In the genomic region with DNA sequence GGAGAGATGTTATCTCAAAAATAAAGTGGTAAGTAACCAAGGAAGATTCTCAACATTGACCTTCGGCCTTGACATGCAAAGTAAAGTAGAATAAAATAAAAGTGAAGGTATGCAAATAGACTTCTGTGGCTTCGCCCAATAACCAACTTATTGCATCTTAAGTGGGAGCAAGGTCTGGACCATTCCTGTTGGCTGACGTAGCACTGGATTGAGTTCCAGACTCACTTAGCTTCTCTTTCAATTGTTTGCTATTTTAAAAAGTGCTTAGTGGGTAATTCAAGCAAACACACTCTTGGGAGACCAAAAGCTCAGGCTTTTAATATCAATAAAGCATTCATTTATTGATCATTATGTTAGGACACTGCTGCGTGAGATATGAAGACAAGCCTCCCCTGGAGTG, we compare ENCODE assay signal across 19 mouse cellular contexts. TPM values are rescaled to one million over a fixed set of nuclear protein-coding genes. Genes with fewer than 3 reads are reported as not detected.
"Had no signal": no experiment of that assay in that cellular context is flagged by ENCODE, and none has a peak within 500 bp of the region (broad histone marks: within the 10 kb centered on the region; RNA-seq: fewer than 3 reads in every experiment).

No protein-coding gene starts in this region.

- H3K27me3 ChIP-seq: liver, embryonic 13.5 days; liver, embryonic 15.5 days; midbrain, embryonic 12.5 days; neural tube, embryonic 13.5 days; neural tube, embryonic 15.5 days had no signal

- DNase-seq: liver; liver, embryonic 13.5 days; liver, postnatal 0 days; midbrain, embryonic 14.5 days; retina, postnatal 1 day; right cerebral cortex, adult 18-20 months; right cerebral cortex, postnatal 25 days; right cerebral cortex, postnatal 4 days; thymus, adult 2 months; thymus, postnatal 25 days; thymus, postnatal 4 days had no signal

- ATAC-seq: midbrain, embryonic 16.5 days had no signal

- H3K4me1 ChIP-seq: midbrain, embryonic 10.5 days; midbrain, embryonic 12.5 days; neural tube, embryonic 13.5 days; neural tube, embryonic 15.5 days had no signal

- H3K4me2 ChIP-seq: liver, embryonic 11.5 days; liver, embryonic 13.5 days; liver, embryonic 15.5 days; midbrain, embryonic 12.5 days; neural tube, embryonic 13.5 days; neural tube, embryonic 15.5 days had no signal

- H3K4me3 ChIP-seq: liver, embryonic 13.5 days; liver, embryonic 15.5 days; midbrain, embryonic 10.5 days; midbrain, embryonic 12.5 days; myocyte; neural tube, embryonic 13.5 days; neural tube, embryonic 15.5 days had no signal

- H3K27ac ChIP-seq: liver, embryonic 13.5 days; liver, embryonic 15.5 days; midbrain, embryonic 10.5 days; midbrain, embryonic 12.5 days; neural tube, embryonic 13.5 days; neural tube, embryonic 15.5 days had no signal

- H3K36me3 ChIP-seq: liver, embryonic 13.5 days; liver, embryonic 15.5 days; midbrain, embryonic 10.5 days; midbrain, embryonic 12.5 days; neural tube, embryonic 13.5 days; neural tube, embryonic 15.5 days had no signal

- H3K9me3 ChIP-seq: liver, embryonic 13.5 days; liver, embryonic 15.5 days; midbrain, embryonic 10.5 days; midbrain, embryonic 12.5 days; neural tube, embryonic 13.5 days; neural tube, embryonic 15.5 days had no signal

- H3K9ac ChIP-seq: liver, embryonic 13.5 days; liver, embryonic 15.5 days; liver, postnatal 0 days; midbrain, embryonic 12.5 days; neural tube, embryonic 13.5 days; neural tube, embryonic 15.5 days had no signal

RNA-seq across cellular contexts. Expression of gene Rnf43, which starts 35.6 kb away (rescaled TPM):
- polyA plus RNA-seq: myocyte had no signal
